Mouse (Mus musculus): ENCODE measurements around the gene Kctd3.

Gene Kctd3

DNA sequence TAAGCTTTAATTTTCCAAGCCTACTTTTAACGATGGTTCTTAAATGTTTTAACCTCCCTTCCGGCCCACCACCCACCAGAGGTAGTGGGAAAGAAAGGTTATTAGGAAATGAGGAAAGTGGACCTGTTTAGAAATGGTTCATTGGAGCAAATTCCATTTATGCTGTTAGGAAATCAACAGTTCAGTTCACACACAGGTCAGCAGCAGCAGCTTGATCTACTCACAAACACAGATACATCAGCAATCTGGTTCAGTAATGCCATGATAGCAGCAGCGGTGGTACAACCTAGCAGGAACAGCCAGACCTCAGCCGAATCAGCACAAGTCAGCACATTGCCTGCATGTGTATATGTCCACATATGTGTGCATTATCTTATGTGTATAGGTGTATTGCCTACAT lies 3.0 kb upstream of the Kctd3 start:
- no peak for DNase-seq (ENCODE audit: low spot score in 2 of 2)

DNA sequence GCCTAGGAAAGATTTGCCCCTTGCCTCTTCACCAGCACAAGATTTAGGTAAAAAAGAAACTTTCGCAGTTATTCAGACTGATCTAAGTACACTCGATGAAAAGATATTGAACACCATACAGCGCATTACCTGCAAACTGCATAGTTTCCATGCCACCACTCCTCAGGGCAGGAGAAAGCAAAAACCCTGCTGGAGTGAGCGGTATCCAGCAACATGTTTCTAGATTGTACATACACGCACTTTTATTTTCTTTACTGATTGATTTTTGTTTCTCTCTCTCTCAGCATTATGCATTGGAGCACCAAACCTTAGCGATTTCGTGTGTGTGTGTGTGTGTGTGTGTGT lies 311 bp upstream of the Kctd3 start:
- no peak for DNase-seq (ENCODE audit: low spot score in 2 of 2)

DNA sequence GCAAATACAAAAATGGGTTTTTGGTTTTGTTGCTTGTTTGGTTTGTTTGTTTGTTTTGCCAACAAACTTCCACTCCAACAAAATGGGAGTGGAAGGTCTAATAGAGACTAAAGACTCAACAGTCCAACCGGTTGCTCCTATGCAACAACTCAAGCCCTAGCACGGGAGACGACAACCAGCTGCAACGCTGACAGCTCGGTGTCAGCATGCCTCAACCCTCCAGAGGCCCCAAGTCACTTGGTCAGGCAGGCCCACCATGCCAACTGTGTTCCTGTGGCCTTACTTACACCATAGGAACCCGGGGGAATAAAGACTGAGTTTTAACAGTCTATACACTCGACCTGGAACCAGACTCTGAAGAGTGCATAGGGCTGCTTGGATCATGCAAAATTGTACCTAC lies 815 bp downstream of the Kctd3 start:
- no peak for DNase-seq (ENCODE audit: low spot score in 2 of 2)

DNA sequence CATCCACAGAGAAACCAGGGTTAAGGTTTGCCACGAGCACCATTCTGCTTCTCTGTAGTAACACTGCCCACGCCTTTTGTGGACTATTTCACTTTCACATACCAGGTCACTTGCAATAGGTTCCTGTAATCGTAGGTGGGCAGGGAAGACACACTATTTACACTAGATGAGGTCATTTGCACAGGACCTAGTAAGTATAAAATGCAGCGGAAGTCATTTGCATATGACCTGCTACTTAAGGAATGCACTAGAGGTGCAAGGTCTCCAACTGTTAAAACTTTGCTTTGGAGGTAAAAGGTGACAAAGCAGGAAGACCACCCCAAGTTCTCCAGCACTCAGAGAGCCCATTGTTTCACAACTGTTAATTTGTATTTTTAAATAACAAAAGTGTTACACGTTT lies 1.4 kb downstream of the Kctd3 start:
- no peak for DNase-seq (ENCODE audit: low spot score in 2 of 2)

DNA sequence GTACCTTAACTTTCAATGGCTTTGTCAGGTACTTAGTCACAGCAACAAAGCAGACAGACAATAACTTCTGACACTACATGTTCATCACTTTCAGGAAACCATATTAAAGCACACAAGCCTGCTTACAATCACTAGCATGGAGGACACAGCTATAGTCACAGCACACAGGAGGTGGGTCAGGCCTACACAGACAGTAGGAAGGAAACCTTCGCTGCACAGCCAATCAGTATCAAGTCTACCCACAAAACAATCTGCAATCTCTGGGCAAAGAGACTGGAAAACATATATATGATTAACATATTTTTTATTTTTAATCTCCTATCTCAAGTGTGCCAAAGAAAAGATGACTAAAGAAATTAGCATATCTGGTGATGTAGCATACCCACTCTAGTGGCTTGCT lies 2.9 kb downstream of the Kctd3 start:
- no peak for DNase-seq (ENCODE audit: low spot score in 2 of 2)

DNA sequence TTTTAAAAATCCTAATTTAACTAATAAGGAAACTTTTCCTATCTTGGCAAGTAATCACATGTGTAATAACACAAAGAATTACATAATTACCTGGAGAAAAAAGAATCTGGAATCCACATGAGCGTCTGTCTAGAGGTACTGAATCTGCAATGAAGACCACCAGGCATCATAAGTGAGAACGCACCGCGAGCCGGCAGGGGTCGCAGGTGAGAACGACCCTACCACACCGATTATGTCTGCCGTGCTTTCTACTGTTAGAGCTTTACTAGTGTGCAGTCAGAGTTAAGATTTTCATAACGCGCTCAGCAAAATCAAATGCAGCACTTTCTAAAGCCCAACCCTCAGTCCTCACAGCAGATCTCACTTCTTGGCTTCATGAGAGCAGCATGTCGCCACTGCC lies 5.8 kb downstream of the Kctd3 start:
- DNase-seq (ENCODE audit: low spot score in 2 of 2): no peak

DNA sequence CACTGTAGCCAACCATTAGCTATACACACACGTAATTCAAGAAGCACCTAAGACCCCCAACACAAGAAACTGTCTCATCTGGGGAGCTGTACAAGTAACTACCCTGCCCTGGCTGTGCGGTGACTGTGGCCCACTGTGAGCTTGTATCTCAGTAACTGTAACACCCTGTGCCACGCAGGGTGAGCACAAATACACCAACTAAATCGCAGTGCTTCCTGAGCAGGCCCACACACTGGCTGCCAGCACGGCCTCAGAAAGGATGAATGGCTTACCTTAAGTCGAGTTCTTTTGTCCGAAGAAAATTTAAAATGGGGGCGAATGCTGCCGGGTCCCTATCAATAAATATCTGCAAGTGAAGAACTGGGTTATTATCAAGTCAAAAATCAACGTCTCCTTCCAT lies 7.7 kb downstream of the Kctd3 start:
- DNase-seq (ENCODE audit: low spot score in 2 of 2): no peak

DNA sequence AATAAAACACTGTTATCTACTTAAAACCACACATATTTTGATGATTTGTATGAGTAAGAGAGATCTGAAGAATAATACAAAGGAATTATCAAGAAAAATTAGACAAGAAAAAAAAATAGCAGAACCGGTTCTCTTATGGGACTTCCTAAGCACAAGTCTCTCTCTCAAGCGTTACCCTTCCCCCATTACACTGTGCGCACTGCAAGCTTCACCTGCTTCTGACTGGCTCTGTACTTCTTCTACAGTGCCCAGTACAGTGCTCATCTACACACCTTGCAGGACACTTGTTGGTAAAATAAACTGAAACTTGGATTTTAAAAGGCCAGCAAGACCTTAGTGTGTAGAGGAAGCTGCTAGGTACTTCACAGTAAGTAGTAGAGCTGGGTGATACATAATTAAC lies 9.7 kb downstream of the Kctd3 start:
- no peak for DNase-seq (ENCODE audit: low spot score in 2 of 2)

DNA sequence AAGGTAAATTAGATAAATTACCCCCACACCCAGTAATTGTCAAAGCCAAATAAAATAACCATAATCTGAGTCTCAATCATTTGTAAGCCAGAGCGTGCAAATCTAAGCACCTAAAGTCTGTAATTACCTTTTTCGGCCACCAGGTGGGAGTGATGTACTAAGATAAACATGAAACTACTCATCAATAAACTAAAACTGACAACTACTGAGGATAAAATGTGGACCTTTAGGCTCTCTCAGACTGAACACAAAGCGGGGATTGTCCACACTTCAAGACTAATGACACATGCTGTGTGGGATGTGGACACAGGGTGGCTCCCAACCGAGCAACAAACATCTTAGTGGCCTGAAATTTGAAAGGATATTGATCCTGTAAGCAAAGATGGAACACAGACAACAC lies 14.4 kb downstream of the Kctd3 start:
- DNase-seq (ENCODE audit: low spot score in 2 of 2): peak in 1 of 2 experiments; percentile 56

DNA sequence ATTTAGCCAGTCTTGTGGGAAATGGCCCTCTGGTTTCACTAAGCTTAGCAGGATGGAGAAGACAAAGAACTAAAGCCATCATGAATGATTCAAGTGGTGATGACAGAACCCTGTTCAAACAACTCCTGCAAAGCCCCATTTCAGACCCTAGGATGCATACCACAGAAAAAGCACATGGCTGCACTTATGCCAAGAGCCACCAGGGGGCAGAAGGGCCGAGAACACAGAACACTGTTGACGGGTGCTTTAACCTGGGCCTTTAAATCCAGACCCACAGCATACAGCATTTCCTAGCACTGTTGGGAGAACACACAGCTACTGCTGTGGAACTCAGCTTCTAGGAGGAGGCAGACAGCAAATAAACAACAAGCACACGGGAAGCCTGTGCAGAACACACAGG lies 27.6 kb downstream of the Kctd3 start:
- DNase-seq (ENCODE audit: low spot score in 2 of 2): peak; percentile 37 to 62

DNA sequence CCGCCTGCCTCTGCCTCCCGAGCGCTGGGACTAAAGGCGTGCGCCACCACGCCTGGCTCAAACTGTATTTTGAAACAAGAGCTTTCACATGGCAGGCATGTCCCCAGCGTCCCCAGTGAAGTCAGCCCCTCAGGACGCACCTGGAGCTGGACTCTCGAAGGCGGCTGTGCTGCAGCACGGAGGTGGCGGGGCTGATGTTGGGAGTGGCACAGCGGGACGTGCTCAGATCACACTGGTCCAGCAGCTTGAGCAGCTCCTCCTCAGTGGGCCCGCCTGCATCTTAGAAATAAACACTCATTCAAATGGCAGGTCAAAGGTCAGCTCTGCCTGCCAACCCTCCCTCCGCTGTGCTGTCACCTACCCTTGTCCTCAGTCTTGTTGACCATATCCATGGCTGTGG lies 33.7 kb downstream of the Kctd3 start:
- DNase-seq (ENCODE audit: low spot score in 2 of 2): no peak

DNA sequence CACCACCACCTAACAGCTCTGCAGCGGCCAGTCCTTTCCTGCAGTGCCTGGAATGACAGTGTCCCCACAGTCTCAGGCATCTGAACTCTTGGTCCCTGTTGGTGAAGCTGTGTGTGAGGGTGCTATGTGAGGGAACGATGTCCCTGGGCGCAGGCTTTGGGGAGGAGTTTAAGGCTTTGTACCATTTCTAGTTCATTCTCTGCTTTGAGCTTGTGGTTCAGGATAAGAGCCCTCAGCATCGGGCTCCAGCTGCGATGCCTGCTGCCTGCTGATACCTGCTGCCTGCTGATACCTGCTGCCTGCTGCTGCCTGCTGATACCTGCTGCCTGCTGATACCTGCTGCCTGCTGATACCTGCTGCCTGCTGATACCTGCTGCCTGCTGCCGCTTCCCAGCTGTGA lies 34.6 kb downstream of the Kctd3 start:
- DNase-seq (ENCODE audit: low spot score in 2 of 2): no peak

DNA sequence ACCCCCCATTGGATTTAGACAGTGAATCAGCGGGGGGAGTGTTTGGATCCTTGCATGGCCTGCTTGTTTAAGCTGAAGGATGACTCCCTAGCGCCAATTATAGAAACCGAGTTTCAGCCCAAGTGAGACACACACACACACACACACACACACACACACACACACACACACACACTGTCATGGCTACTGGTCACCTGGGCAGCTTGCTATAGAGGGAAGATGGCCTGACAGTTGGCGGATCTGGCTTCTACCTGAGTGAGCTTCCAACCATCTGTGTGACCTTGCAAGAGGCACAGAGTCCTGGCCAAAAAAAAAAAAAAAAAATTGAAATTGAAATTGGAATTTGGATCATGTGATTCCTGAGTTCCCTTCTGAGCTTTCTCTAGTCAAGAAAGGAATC lies 55.1 kb downstream of the Kctd3 start:
- DNase-seq (ENCODE audit: low spot score in 2 of 2): no peak

DNA sequence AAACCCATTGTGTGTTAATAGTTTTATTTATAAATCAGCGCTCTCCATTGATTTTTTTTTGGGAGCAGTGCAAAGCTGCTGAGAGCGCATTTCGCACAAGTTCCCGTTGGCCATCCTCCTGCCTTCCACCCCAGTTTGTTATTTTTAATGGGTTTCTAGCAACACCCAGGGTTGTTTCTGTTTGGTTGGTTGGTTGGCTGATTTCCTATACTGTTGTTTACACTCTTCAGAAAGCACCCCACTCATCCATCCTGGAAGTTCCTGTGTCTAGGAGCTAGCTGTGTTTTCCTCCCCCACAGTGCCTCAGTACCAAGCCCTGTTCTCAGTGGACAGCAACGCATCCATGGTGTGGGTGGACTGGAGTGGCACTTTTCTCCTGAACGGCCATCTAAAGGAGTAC lies 56.5 kb downstream of the Kctd3 start:
- no peak for DNase-seq (ENCODE audit: low spot score in 2 of 2)

DNA sequence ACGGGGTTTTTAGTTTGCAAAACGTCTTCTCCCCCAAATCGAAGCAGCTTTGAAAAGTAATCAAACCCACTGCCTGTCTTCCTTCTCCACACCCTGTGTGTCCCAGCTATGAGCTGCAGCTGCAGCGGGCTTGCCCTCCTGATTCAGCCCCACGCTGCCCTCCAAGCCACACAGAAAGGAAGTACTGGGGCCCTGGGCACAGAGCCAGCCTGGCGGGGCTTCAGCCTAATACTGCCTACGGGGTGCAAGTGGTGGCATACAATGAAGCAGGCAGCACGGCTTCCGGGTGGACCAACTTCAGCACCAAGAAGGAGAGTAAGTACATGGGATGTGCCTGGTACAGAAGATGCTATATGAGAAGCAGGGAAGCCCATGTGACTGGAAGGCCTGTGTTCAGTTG lies 59.4 kb downstream of the Kctd3 start:
- no peak for DNase-seq (ENCODE audit: low spot score in 2 of 2)

DNA sequence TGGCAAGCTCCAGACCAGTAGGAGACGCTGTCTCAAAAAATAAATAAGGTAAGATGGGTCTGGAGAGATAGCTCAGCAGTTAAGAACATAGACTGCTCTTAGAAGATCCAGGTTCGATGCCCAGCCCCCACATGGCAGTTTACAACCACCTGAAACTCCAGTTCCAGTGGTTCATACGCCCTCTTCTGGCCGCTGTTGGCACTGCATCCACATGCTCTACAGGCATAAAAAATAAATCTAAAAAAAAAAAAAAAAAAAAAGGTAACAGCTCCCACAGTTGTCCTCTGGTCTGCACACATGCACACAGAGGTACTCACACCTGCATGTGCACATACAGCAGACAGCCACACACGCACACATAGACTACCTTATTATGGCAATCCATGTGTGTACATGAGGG lies 59.8 kb downstream of the Kctd3 start:
- DNase-seq (ENCODE audit: low spot score in 2 of 2): no peak

DNA sequence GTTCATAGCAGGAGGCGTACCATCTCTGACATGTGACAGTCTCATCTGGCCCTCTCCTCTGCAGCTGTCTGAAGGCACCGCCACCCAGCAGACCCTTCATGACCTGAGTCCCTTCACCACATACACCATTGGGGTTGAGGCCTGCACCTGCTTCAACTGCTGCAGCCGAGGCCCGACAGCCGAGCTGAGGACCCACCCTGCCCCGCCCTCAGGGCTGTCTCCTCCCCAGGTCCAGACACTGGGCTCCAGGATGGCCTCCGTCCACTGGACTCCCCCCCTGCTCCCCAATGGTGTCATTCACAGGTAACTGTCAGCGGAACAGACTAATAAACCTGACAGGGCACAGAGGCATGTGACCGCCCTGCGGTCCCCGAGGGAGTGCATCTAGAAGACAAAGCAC lies 60.8 kb downstream of the Kctd3 start:
- DNase-seq (ENCODE audit: low spot score in 2 of 2): no peak

DNA sequence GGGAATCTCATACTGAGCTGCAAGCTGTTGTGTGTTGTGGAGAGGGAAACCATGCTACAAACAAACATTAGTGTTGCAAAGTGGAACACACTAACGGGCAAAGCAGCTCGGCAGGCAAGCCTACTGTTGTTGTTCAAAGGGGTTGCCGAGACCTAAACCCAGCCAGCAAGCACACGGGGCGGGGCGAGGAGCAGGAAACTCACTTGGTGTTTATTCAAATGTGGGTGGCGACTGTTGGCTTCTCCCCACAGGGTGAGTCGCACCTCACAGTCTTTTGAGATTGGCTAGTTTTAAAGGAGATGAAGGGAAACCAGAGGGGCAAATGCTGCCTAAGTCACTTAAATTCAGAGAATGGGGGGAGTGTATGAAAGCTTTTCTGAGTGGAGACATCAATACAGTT lies 62.3 kb downstream of the Kctd3 start:
- DNase-seq (ENCODE audit: low spot score in 2 of 2): no peak

DNA sequence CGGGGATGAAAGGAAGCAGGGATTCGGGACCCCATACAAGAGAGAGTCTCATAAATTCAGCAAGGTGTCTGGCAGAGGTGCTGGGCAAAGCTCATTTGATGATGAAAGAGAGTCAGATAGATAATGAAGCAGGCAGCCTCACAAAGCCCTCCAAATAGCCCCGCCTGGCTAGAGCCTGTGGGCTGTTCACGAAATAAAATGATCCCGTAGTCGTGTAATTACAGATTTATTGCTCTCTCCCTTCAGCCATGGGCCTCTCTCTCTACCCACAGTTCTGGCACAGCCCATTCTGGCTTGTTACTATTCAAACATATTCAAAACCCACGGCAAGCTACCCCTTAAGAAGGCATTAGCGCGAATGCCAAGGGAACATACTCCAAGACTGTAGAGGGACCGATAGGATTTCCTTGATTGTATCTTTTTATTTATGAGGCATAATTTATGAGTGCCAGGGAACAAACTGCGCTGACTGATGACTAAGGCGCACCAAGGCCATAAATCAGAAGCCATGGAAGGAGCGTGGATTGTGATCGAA lies 70.3 kb downstream of the Kctd3 start:
- no peak for DNase-seq (ENCODE audit: low spot score in 2 of 2)

All from frontal cortex, postnatal 36 days (tissue).